Mouse (Mus musculus) megakaryocyte, embryonic 14.5 days (primary cell): Measurements from ENCODE around the gene Gpr152.

Experiments used
- FLI1 ChIP-seq: IDR thresholded peaks from 2 replicates; pipeline ENCODE4 v1.6.1; 2012; ENCODE audit warnings: low read length, inconsistent platforms, mixed read lengths
- GATA1 ChIP-seq: IDR thresholded peaks from 3 replicates; pipeline ENCODE4 v1.6.1; 2012; ENCODE audit warnings: mixed read lengths, low read length, inconsistent platforms, borderline replicate concordance

DNA sequence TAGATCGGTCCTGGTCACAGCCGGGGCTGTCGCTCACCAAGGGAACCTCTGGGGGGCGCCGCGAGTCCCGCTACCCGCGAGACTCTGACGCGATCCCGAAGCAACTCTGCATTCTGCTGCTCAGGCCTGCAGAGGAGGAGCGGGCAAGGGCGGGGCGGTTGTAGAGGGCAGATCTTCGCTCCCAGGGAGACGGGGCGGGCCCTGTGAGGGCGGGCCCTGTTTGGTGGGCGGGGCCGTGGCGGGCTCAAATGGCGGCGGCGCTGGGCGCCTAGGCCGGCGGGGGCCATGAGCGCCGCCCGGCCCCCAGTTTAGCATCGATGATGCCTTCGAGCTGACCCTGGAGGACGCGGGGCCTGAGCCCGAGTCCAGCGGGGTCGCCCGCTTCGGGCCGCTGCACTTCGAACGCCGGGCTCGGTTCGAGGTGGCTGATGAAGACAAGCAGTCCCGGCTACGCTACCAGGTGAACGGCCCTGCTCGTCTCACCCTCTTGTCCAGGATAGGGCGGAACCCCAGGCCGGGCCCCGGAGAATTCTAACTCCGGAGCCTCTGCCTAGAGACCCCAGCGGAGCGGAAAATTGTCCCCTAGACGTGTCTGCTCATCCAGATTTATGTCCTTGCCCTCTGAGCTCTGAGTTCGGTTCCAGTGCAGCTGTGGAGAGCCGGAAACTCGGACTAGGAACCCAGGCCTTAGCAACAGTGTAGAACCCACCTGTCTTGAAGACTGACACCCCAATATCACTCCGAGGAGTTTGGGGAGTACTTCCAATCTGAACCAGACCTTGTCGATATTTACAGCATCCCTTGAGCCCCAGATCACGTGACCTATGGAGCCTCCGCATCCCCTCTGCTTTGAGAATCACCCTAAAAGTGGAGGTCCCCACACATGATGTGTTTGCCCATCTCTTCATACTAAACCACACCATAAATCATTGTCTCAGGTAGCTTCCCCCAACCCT is 13.6 kb upstream of the Gpr152 start, which contains the start of gene Aip:
- TF ChIP-seq GATA1 (no peak), FLI1 (no peak)
